Mouse (Mus musculus) MEL (cell line): ENCODE results near the gene Clec4d.

ENCODE experiments used
- CTCF ChIP-seq, 3 experiments: IDR thresholded peaks in 2 of 3; conservative IDR thresholded peaks in 1 of 3; 2 replicates each; pipeline ENCODE4 v1.5.1; 2011 to 2012; ENCODE audit warnings: low read length in 3 of 3, low read depth in 2 of 3, mild to moderate bottlenecking in 2 of 3, improper control_type of control experiment in 1 of 3, inconsistent platforms in 1 of 3, mixed read lengths in 1 of 3, moderate library complexity in 1 of 3; ENCODE audit not compliant: control insufficient read depth in 1 of 3, insufficient read depth in 1 of 3, poor library complexity in 1 of 3, severe bottlenecking in 1 of 3
- ELF1 ChIP-seq: IDR thresholded peaks from 2 replicates; pipeline ENCODE4 v1.6.1; 2014; ENCODE audit warnings: low read depth, mild to moderate bottlenecking, inconsistent platforms, low read length, improper control_type of control experiment, moderate library complexity
- GABPA ChIP-seq: IDR thresholded peaks from 2 replicates; pipeline ENCODE4 v1.6.1; 2012; ENCODE audit warnings: low read depth, mild to moderate bottlenecking, inconsistent platforms, low read length, improper control_type of control experiment, moderate library complexity
- GATA1 ChIP-seq: IDR thresholded peaks from 2 replicates; pipeline ENCODE4 v1.6.1; 2011; ENCODE audit warnings: low read depth, low read length, improper control_type of control experiment
- KAT2A ChIP-seq: conservative IDR thresholded peaks from 2 replicates; pipeline ENCODE4 v1.6.1; 2012; ENCODE audit warnings: low read depth, low read length, improper control_type of control experiment, inconsistent platforms
- MAX ChIP-seq: IDR thresholded peaks from 2 replicates; pipeline ENCODE4 v1.6.1; 2011; ENCODE audit warnings: low read length, improper control_type of control experiment
- POLR2A ChIP-seq, 2 experiments: IDR thresholded peaks; 2 replicates each; pipeline ENCODE4 v1.6.1; 2011 to 2012; ENCODE audit warnings: low read length in 2 of 2, mild to moderate bottlenecking in 2 of 2, control low read depth in 1 of 2, improper control_type of control experiment in 1 of 2, low read depth in 1 of 2, moderate library complexity in 1 of 2; ENCODE audit not compliant: control insufficient read depth in 1 of 2, insufficient read depth in 1 of 2, poor library complexity in 1 of 2
- SIN3A ChIP-seq: IDR thresholded peaks from 2 replicates; pipeline ENCODE4 v1.6.1; 2012; ENCODE audit warnings: low read length, improper control_type of control experiment, inconsistent platforms
- TBP ChIP-seq: IDR thresholded peaks from 2 replicates; pipeline ENCODE4 v1.8.0; 2011; ENCODE audit warnings: low read depth, low read length, improper control_type of control experiment
- ZC3H11A ChIP-seq: IDR thresholded peaks from 2 replicates; pipeline ENCODE4 v1.6.1; 2012; ENCODE audit warnings: low read depth, mild to moderate bottlenecking, inconsistent platforms, low read length, improper control_type of control experiment

DNA sequence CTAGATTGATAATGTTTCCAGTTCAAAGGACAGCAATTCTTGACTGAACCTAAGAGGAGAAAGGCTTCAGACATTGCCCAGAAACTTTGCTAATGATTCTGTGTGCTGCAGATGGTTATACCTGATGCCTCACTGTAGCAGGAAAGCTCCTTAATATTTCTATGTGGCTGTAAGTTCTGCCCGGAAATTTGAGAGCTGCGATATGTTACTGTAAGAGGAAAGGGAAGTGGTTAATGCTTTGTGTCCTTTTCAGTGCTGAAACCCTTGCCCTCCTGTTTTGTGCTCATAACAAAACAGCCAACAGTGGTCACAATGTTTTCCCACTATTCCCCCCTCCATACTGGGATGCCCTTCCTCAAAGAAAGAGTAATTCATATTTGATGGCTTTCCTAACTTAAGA, 24.4 kb downstream of the Clec4d start:
- no peak for TF ChIP-seq CTCF (IDR thresholded peaks at IDR 0.05 in 2 of 3, conservative IDR thresholded peaks at IDR 0.05 in 1 of 3; ENCODE audit: control insufficient read depth in 1 of 3, insufficient read depth in 1 of 3, low read depth in 2 of 3, low read length in 3 of 3, poor library complexity in 1 of 3, severe bottlenecking in 1 of 3)
- no peak for TF ChIP-seq ZC3H11A
- TF ChIP-seq GATA1, result no peak
- TF ChIP-seq KAT2A, result no peak
- no peak for TF ChIP-seq GABPA
- no peak for TF ChIP-seq ELF1
- no peak for TF ChIP-seq TBP
- TF ChIP-seq POLR2A (IDR thresholded peaks at IDR 0.05; ENCODE audit: control insufficient read depth in 1 of 2, insufficient read depth in 1 of 2, low read depth in 1 of 2, low read length in 2 of 2, poor library complexity in 1 of 2), result no peak
- TF ChIP-seq SIN3A, result no peak
- no peak for TF ChIP-seq MAX
